Mouse (Mus musculus) heart, embryonic 16.5 days (tissue): ENCODE data around the gene Crbn. TPM values are rescaled to one million over a fixed set of nuclear protein-coding genes. Genes with fewer than 3 reads are reported as not detected.

ENCODE experiments used
- ATAC-seq: fragments of 200-750 bp; cut with Nextera tagmentation; replicated peaks from 2 replicates; pipeline ENCODE4 v1.8.0; 2017; ENCODE audit warnings: moderate number of reproducible peaks; ENCODE audit not compliant: insufficient read depth, low FRiP score; ENCODE audit errors: extremely low read depth
- H3K27ac ChIP-seq: fragments of 300-500 bp; sonication (generic); 2 replicates; pipeline ENCODE4 v1.5.1; 2014; ENCODE audit warnings: mild to moderate bottlenecking, low read length, control low read depth, moderate library complexity
- H3K27me3 ChIP-seq: fragments of 300-500 bp; sonication (generic); 2 replicates; pipeline ENCODE4 v1.6.1; 2014; ENCODE audit warnings: low read length, mixed read lengths; ENCODE audit not compliant: control insufficient read depth, insufficient read depth
- H3K36me3 ChIP-seq: fragments of 300-500 bp; sonication (generic); 2 replicates; pipeline ENCODE4 v1.6.1; 2014; ENCODE audit not compliant: control insufficient read depth, insufficient read depth
- H3K4me1 ChIP-seq: fragments of 300-500 bp; sonication (generic); 2 replicates; pipeline ENCODE4 v1.6.1; 2014; ENCODE audit warnings: low read length, mixed read lengths; ENCODE audit not compliant: control insufficient read depth, insufficient read depth
- H3K4me2 ChIP-seq: fragments of 300-500 bp; sonication (generic); 2 replicates; pipeline ENCODE4 v1.6.1; 2014; ENCODE audit warnings: low read depth, mild to moderate bottlenecking, control low read depth, low read length
- H3K4me3 ChIP-seq: fragments of 300-500 bp; sonication (generic); 2 replicates; pipeline ENCODE4 v1.5.1; 2014; ENCODE audit warnings: mild to moderate bottlenecking, control low read depth, low read length
- H3K9ac ChIP-seq: fragments of 300-500 bp; sonication (generic); 2 replicates; pipeline ENCODE4 v1.6.1; 2014; ENCODE audit warnings: low read length, control low read depth
- H3K9me3 ChIP-seq: fragments of 300-500 bp; sonication (generic); replicated peaks from 2 replicates; pipeline ENCODE4 v1.6.1; 2016; ENCODE audit warnings: low read length; ENCODE audit not compliant: control insufficient read depth
- WGBS: fragments of 180-500 bp; shearing (Covaris S2); extraction: QIAGEN DNeasy Blood & Tissue Kit; methylation state at CpG from one replicate; pipeline ENCODE4 v1.1.7; 2014; 5-methylcytosine and 5-hydroxymethylcytosine counted together
- polyA plus RNA-seq: library from polyadenylated mRNA; unstranded; fragments of >200 nt; fragmentation: Nextera tagmentation; extraction: Ambion mirVana; gene quantifications from 2 replicates; pipeline ENCODE4 v1.2.1, GENCODE M21; 2015

Crbn gene
- polyA plus RNA-seq, 1 experiment from 2014 or later = 38.9 TPM

DNA sequence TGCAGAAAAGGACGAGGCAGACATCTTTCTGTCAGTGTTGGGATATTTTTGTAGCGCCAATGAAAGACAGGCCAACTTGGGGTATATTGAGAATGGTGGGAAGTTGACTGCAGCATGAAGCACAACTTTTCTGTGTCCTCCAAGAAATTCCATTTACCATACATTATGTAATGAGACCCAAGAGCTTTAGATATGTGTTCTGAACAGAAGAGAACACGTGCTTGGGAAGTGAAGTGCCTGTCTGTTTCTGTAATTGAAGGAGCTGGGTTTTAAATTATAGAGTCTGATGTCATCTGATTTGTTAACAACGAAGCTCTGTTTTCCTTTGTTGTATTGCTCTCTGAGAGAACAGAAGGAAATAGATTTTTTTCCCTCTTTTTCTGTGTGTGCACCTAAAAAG is 29.8 kb downstream of the Crbn start:
- 33% methylated on average over 4 of the region's 4 CpGs for WGBS
- Histone ChIP-seq H3K27me3 (no peaks in the 10 kb centered on the region), H3K4me1 (peaks cover 9% of the 10 kb centered on the region), H3K9ac (peak overlapping the region; percentile 82), H3K4me3 (peak overlapping the region; percentile 83), H3K36me3 (peaks cover 11% of the 10 kb centered on the region), H3K4me2 (peak overlapping the region; percentile 76), H3K27ac (no peak overlapping the region), H3K9me3 (no peaks in the 10 kb centered on the region)
- no peak for ATAC-seq

DNA sequence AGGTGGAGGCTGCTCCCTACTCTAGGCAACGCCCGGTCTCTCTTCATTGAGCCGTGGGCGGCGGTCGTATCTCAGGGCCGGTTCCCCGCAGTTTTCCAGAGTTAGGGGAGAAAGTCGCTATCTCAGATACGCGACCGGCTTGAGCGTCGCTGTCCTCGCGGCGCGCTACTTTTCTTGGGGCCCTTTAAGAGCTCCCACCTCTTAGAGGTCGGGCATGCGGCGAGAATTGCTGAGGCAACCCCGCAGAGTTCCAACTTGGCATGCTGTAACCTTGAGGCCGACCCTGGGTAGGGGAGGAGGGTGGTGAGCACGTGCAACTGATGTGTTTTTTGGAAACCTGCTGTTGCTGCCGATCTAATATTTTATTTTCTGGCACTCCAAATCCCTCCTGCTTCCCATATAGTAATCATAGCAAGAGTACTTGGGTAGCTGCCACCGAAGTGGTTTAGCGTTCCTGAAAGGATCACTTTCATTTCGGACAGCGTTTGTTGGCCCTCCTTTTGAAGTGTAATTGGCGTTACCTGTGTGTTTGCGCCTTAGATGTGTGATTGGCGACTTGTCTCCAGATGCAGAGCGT is 30.5 kb downstream of the Crbn start:
- peak overlapping the region; percentile 82 for H3K9ac ChIP-seq
- peaks cover 9% of the 10 kb centered on the region for H3K36me3 ChIP-seq
- 2% methylated on average over 33 of the region's 33 CpGs for WGBS
- H3K4me2 ChIP-seq = peak overlapping the region; percentile 76
- H3K4me1 ChIP-seq = peaks cover 9% of the 10 kb centered on the region
- peak overlapping the region; percentile 38; the same call in 1 of the 2 replicates for H3K27ac ChIP-seq
- H3K9me3 ChIP-seq = no peaks in the 10 kb centered on the region
- peak overlapping the region; percentile 83 for H3K4me3 ChIP-seq
- no peaks in the 10 kb centered on the region for H3K27me3 ChIP-seq
- ATAC-seq = peak; percentile 67

DNA sequence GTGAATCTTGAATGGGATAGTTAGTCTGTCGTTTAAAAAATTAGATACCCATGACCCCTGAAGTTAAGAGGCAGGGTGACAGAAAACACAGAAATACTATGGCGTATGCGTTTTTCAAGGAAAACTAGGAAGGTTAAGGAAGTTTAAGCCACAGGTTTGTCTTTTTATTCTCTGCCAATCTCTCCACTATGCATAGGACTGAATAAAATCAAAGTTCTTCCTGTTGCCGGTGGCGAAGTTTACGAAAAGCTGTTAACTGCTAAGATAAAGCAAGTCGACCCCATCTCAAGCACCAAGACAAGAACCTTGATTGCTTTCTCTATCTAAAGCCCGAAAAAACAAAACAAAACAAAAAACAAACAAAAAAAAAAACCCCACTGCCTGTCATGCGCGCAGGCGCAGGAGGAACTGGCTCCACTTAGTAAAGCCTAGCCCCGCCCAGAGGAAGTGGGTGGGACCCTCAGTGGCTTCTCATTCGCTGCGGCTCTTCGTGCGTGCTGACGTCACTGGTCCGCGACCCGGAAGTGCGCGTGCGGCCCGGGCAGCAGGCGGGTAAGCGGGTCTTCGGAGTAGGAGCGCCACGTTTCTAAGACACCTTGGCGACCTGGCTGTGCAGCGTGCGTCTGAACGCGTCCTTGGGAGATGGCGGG is 31.1 kb downstream of the Crbn start, which contains the start of gene Trnt1:
Gene Trnt1, plus strand, starts transcription at position 481 of the 650 bp plus-strand sequence.
- H3K9me3 ChIP-seq = no peaks in the 10 kb centered on the region
- peak within 1 kb of the TSS; percentile 38; the same call in 1 of the 2 replicates for H3K27ac ChIP-seq
- no peaks in the 10 kb centered on the region for H3K27me3 ChIP-seq
- peak within 1 kb of the TSS; percentile 82 for H3K9ac ChIP-seq
- 7% methylated on average over 35 of the region's 35 CpGs for WGBS
- ATAC-seq = peak; percentile 100
- H3K36me3 ChIP-seq = peaks cover 5% of the 10 kb centered on the region
- peak within 1 kb of the TSS; percentile 76 for H3K4me2 ChIP-seq
- peak within 1 kb of the TSS; percentile 83 for H3K4me3 ChIP-seq
- peaks cover 9% of the 10 kb centered on the region for H3K4me1 ChIP-seq

DNA sequence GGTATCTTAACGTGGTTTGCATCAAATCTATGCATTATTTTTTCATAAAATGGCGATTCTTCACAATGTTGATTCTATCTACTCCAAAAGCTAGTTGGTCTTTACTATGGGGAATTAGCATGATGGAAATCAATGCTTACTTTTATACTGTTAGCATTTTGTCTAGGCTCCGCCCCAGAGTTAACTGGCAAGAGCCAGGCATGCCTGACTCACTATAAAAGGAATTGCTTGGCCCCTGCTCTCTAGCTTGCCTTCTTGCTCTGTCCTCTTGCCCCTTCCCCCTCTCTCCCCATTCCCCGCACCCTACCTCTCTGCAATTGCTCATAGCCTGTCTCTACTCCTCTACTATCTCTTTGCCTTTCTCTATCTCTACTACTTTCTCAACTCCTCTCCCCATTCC is 33.1 kb downstream of the Crbn start:
- H3K27ac ChIP-seq = no peak overlapping the region
- H3K4me3 ChIP-seq = no peak overlapping the region
- 68% methylated on average over 4 of the region's 4 CpGs for WGBS
- peaks cover 9% of the 10 kb centered on the region for H3K4me1 ChIP-seq
- ATAC-seq = no peak
- no peaks in the 10 kb centered on the region for H3K27me3 ChIP-seq
- no peaks in the 10 kb centered on the region for H3K9me3 ChIP-seq
- peaks cover 5% of the 10 kb centered on the region; the same call in 1 of the 2 replicates for H3K36me3 ChIP-seq
- H3K9ac ChIP-seq = no peak overlapping the region
- H3K4me2 ChIP-seq = no peak overlapping the region

DNA sequence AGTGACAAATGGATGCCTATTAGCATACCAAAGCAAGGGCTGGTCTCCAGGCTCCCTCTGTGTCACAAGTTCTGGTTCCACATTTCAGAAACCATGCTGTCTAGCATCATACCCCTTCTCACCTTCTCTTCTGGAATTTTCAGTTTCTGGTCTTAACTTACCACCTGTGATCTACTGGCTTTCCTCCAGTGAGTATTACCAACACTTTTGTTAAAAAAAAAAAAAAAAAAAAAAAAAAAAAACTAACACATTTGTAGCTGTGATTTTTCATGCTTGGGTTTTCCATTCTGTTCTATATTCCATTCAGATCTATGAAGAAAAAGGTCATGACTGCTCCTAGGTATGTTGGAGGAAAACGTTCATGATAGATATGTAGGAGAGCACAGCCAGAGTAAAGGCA is 34.0 kb downstream of the Crbn start:
- H3K9ac ChIP-seq = no peak overlapping the region
- no peaks in the 10 kb centered on the region for H3K9me3 ChIP-seq
- WGBS = 69% methylated on average over 1 of the region's 1 CpGs

DNA sequence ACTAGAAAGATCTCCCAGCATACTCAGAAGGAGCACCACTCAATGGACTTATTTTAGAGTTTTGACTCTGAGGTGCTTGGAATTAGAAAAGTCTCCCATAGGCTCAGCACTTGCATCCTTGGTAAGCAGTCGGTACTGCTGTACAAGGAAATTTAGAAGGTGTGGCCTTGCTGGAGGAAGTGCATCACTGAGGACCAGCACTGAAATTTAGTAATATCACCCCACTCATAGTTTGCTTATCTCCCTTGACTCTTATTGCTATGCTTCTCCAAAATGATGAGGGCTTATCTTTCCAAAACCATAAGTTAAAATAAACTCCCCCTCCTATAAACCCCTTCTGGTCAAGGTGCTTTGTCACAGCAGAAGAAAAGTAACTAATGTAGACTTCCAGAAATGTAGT is 38.4 kb downstream of the Crbn start:
- 57% methylated on average over 1 of the region's 1 CpGs for WGBS
- no peaks in the 10 kb centered on the region for H3K36me3 ChIP-seq
- H3K4me1 ChIP-seq = no peaks in the 10 kb centered on the region
- ATAC-seq = no peak
- H3K27me3 ChIP-seq = no peaks in the 10 kb centered on the region
- no peak overlapping the region for H3K9ac ChIP-seq
- H3K4me2 ChIP-seq = no peak overlapping the region
- H3K27ac ChIP-seq = no peak overlapping the region
- H3K9me3 ChIP-seq = no peaks in the 10 kb centered on the region
- H3K4me3 ChIP-seq = no peak overlapping the region

More for the DNA sequence above, 34.0 kb downstream of the Crbn start:
- H3K4me1 ChIP-seq = peaks cover 9% of the 10 kb centered on the region
- no peaks in the 10 kb centered on the region for H3K27me3 ChIP-seq
- H3K36me3 ChIP-seq = no peaks in the 10 kb centered on the region
- no peak overlapping the region for H3K4me2 ChIP-seq
- H3K4me3 ChIP-seq = no peak overlapping the region
- H3K27ac ChIP-seq = no peak overlapping the region
- no peak for ATAC-seq

DNA sequence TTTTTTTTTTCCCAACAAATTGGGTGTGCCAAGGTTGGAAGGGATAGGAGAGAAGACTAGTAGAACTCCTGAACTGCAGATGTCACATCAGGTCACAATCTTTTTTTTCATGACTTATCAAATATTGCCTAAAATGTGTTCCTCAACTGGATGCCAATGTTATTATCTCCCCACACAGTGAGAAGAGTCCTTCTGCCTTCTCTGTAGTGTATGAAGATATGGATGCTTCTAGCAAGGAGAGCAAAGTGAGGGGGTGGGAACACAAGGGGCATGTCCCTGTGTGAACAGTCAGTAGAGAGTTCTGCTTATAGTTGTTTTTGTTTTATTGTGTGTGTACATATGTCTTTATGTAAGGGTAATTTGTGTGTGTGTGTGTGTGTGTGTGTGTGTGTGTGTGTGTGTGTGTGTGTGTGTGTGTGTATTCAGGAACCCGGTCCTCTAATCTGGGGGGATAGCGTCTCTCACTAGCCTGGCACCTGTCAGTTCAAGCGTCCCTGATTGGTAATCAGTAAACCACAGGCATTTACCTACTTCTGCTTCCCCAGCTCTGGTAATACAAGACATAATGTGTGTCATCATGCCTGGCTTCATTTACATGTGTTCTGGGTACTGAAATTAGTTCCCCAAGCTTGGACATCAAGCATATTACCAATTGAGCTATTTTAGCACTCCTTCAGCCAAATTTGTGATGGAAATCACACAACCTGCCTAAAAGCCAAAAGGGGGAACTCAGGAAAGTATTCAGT is 39.2 kb downstream of the Crbn start:
- H3K9ac ChIP-seq = no peak overlapping the region
- H3K27me3 ChIP-seq = no peaks in the 10 kb centered on the region
- H3K27ac ChIP-seq = no peak overlapping the region
- no peaks in the 10 kb centered on the region for H3K9me3 ChIP-seq
- H3K36me3 ChIP-seq = no peaks in the 10 kb centered on the region
- no peak overlapping the region for H3K4me2 ChIP-seq
- WGBS = 77% methylated on average over 3 of the region's 3 CpGs
- no peak overlapping the region for H3K4me3 ChIP-seq
- ATAC-seq = no peak
- no peaks in the 10 kb centered on the region for H3K4me1 ChIP-seq

DNA sequence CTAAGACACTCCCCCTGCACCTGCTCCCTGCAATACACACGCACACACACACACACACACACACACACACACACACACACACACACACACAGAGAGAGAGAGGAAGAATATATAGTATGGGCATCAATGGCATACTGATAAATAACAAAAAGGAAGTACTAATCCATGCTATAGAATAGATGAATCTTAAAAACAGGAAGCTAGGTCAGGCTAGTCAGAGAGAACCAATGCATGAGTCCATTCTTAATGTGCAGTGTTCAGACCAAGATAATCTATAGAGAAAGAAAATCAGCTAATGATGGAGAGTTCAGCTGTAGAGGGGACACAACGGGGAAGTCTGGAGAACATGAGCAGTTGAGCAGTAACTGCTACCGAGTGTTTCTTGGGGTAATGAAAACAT is 41.6 kb downstream of the Crbn start:
- Histone ChIP-seq H3K9ac (no peak overlapping the region), H3K9me3 (no peaks in the 10 kb centered on the region), H3K4me3 (no peak overlapping the region), H3K27me3 (no peaks in the 10 kb centered on the region), H3K36me3 (no peaks in the 10 kb centered on the region), H3K27ac (no peak overlapping the region), H3K4me2 (no peak overlapping the region), H3K4me1 (no peaks in the 10 kb centered on the region)
- no peak for ATAC-seq
- 62% methylated on average over 3 of the region's 3 CpGs for WGBS

DNA sequence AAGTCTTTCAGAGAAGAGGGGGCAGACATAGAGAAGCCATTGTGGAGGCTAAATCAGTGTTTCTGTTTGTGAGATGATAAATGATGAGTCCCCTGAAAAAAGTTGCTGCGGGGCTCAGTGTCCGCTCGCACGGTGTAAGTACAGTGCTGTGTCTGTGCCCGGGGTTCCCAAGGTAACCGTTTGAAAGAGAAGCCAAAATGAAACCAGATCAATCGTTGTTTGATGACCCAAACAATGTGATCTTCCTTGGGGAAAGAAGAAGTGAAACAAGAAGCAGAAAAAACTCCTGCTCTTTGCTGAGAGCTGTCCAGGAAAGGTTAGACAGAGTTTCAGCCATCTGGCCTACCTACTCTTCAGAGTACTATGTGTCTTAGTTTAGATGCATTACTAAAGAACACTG is 49.6 kb downstream of the Crbn start:
- Histone ChIP-seq H3K4me1 (no peaks in the 10 kb centered on the region), H3K4me3 (no peak overlapping the region), H3K36me3 (no peaks in the 10 kb centered on the region), H3K9ac (no peak overlapping the region), H3K27ac (no peak overlapping the region), H3K9me3 (no peaks in the 10 kb centered on the region), H3K27me3 (no peaks in the 10 kb centered on the region), H3K4me2 (no peak overlapping the region)
- ATAC-seq = no peak
- WGBS = 77% methylated on average over 7 of the region's 7 CpGs
